Mouse (Mus musculus): ENCODE results near the gene Mapk8ip1. TPM values are rescaled to one million over a fixed set of nuclear protein-coding genes. Genes with fewer than 3 reads are reported as not detected.

The Mapk8ip1 gene
- total RNA-seq, 2 experiments from 2014 or later = 336 to 345 TPM

Small RNAs within 50 kb of the gene (microRNA-seq; reads per million reads assigned to microRNA genes)
- gene Mir7000 = 2.4 to 3.6 reads per million in 2 experiments

Other genes starting within 250 kb of the Mapk8ip1 start
- 10 to 100 TPM; 32.5 to 39.0 TPM for gene Pex16, start 26.6 kb downstream of the Mapk8ip1 start, total RNA-seq (2021)
- gene Large2, start 26.4 kb downstream of the Mapk8ip1 start, total RNA-seq (2021) = under 1 TPM in 1 of 2 experiments, not detected in 1; 0.81 TPM
- gene 1700029I15Rik, start 18.7 kb downstream of the Mapk8ip1 start, total RNA-seq (2021) = 1 to 10 TPM; 3.8 to 6.4 TPM
- 100 to 1,000 TPM in 1 of 2 experiments, 10 to 100 TPM in 1; 93.7 to 101 TPM for gene Cry2, start 32.8 kb upstream of the Mapk8ip1 start, total RNA-seq (2021)
- gene Slc35c1, start 59.3 kb upstream of the Mapk8ip1 start, total RNA-seq (2021) = 10 to 100 TPM; 13.3 to 14.5 TPM
- 100 to 1,000 TPM; 267 to 302 TPM for gene Chst1, start 198.4 kb upstream of the Mapk8ip1 start, total RNA-seq (2021)

All from layer of hippocampus, postnatal 36 days (tissue).